Mouse (Mus musculus) ovary, adult 18-20 months (tissue): ENCODE measurements around the gene Gm3453.
"Not testable (repeated sequence)": the region's sequence is repeated elsewhere in the genome, so short reads cannot be mapped to it uniquely, and the experiment has no call there.

Experiments used
- DNase-seq: peaks from one replicate; pipeline ENCODE4 v3.0.0; 2022; ENCODE audit warnings: low spot score, mixed read lengths

Gene Gm3453

DNA sequence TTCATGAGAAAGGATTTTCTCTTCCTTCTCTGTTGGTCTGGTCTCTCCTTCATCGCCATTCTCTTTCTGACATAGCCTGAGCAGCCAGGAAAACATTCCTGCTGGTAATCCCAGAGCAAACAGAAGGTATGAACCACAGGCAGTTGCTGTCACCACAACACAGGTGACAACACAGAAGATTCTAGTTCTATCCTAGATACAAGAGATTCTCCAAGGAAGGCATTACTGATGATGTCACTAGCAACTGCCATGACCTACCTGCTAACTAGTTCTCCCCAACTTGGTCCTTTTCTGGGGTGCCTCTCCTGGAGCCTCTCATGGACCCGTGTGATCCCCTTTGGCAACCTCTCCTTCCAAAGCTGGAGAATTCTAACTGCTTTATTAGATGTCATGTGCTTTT, at the start of gene Gm3453:
TSS of gene Gm3453 (minus strand) at position 101 of the 400 bp plus-strand sequence.
- not testable (repeated sequence) for DNase-seq

GRCm38 (mm10) chr14:5987136-5987535, 8.2 kb upstream of the Gm3453 start:
- DNase-seq: peak; percentile 2

DNA sequence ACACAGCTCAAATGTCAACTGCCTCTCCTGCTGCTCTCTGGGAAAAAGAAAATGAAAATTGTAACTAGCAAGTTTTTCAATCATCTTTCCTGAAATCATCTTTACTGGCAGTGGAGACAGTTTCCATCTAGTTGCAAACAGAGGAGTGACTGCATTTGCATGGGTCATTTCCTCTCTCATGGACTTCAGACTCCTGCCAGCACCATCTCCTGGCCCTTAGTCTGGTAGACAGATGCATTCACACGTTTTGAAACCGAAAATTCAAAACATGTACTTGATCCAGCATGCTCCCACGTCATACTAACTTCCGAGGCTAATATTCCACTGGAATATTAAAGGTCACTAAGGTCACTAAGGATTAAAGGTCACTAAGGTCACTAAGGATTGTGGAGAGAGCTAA, 16.5 kb downstream of the Gm3453 start:
- DNase-seq: not testable (repeated sequence)

DNA sequence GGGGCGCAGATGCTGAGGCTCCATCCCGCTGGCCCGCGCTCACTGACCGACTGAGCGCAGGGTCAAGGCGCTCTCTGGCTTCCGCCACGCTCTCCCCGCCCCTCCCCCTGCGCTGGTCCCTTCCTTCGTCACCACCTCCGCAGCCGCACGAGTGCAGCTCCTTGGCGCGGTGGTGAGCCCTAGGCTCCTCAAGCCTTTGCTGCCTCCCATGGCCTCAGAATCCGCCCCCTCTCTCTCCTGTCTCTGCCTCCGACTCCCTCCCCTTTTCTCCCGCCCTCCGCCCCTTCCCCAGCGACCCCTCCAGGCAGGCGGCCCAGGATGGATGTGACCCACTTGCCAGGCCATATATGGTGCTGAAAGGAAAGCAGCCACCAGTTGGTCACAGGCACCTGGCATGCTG, 17.3 kb downstream of the Gm3453 start, which contains the start of gene Gm3248:
TSS of gene Gm3248 (minus strand) at position 111 of the 400 bp plus-strand sequence.
- DNase-seq: not testable (repeated sequence)

GRCm38 (mm10) chr14:5961102-5961501, 17.8 kb downstream of the Gm3453 start:
- DNase-seq: not testable (repeated sequence)

- DNase-seq: not testable (repeated sequence)
Observed at GRCm38 (mm10) chr14:5960479-5960878, 18.5 kb downstream of the Gm3453 start.

DNA sequence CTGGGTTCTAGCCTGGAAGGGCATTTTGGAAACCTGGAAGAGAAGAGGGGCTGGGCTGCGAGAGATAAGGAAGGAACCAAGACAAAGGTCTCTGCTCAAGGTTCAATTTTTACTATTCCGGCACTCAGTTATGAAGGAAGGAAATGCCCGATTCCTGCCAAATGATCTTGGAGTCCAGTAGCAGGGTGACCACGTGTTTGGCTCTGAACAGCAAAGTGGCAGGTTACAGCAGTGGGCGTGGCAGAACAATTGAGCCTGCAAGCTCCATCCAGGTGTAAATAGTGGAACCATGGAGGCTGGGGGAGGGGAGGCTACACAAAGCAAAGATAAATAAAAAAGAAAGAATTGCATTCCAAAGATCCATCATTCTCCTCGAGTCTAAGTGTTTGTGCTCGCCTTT, 55.7 kb downstream of the Gm3453 start:
- not testable (repeated sequence) for DNase-seq
